Mouse (Mus musculus): Measurements from ENCODE around the gene E2f3. TPM values are rescaled to one million over a fixed set of nuclear protein-coding genes. Genes with fewer than 3 reads are reported as not detected.

The E2f3 gene
- polyA plus RNA-seq (2012; rRNA removed): 3.3 and 3.9 TPM in 2 replicates

GRCm38 (mm10) chr13:29985855-29986755, at the start of gene E2f3:
TSS of gene E2f3 (minus strand) at chr13:29986063.

Other genes with a start within 250 kb of the E2f3 start
- 1.0 and 1.2 TPM in 2 replicates for gene Cdkal1, start 130.4 kb downstream of the E2f3 start, polyA plus RNA-seq (2012; rRNA removed)
- gene Mboat1, start 150.4 kb upstream of the E2f3 start, polyA plus RNA-seq (2012; rRNA removed): 12.2 and 20.2 TPM in 2 replicates